Mouse (Mus musculus): Measurements from ENCODE around the gene Cnnm1. TPM values are rescaled to one million over a fixed set of nuclear protein-coding genes. Genes with fewer than 3 reads are reported as not detected.

Gene Cnnm1
- polyA plus RNA-seq, 1 experiment from 2014 or later, result 0.93 TPM

DNA sequence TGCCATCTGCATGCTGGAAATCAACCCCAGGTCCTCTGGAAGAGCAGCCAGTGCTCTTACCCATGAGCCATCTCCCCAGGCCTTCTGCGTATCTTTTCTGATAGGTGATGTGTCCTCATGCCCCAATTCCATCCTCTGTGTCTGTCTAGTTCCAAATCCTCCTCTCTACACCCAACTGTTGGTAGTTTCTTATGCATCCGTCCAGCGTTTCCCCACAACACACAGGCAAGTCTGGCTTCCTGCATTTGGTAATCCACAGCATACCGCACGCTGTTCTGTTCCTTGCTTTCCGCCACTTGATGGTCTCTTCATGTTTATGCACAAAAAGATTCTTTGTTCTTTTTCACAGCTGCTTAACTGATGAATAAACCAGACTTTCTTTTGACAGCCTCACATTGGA lies 77.1 kb downstream of the Cnnm1 start:
- peaks cover 7% of the 10 kb centered on the region; the same call in 1 of the 2 replicates for H3K36me3 ChIP-seq

DNA sequence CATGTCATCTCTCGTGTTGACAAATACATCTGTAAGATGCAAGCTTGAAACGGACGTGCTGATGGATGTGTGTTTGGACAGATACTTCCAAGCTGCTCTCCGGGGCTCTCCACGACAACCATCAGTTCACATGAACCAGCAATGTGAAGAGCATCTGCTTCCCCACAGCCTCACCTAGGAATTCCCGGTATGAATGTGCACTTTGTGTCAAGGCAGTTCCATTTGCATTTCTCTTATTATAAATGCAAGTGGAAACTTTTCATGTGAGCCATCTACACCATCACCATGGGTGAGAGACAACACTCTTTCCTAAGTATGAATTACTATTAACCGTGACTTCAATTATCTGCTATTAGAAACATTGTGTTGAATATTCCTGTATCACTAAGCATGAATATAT lies 77.6 kb downstream of the Cnnm1 start:
- Histone ChIP-seq H3K9ac (no peak overlapping the region), H3K4me1 (replicated peaks) (peaks cover 8% of the 10 kb centered on the region), H3K36me3 (peaks cover 7% of the 10 kb centered on the region; the same call in 1 of the 2 replicates), H3K4me3 (replicated peaks) (no peak overlapping the region), H3K27me3 (replicated peaks) (no peaks in the 10 kb centered on the region), H3K9me3 (no peaks in the 10 kb centered on the region), H3K27ac (no peak overlapping the region), H3K4me2 (replicated peaks) (no peak overlapping the region)
- 68% methylated on average over 7 of the region's 7 CpGs for WGBS
- ATAC-seq, result no peak

More for the DNA sequence above, 77.1 kb downstream of the Cnnm1 start:
- no peak overlapping the region for H3K27ac ChIP-seq
- no peak overlapping the region for H3K9ac ChIP-seq
- ATAC-seq, result no peak
- H3K4me1 ChIP-seq (replicated peaks), result peaks cover 8% of the 10 kb centered on the region
- WGBS, result 71% methylated on average over 6 of the region's 6 CpGs
- H3K27me3 ChIP-seq (replicated peaks), result no peaks in the 10 kb centered on the region
- H3K4me2 ChIP-seq (replicated peaks), result no peak overlapping the region
- H3K4me3 ChIP-seq (replicated peaks), result no peak overlapping the region
- H3K9me3 ChIP-seq, result no peaks in the 10 kb centered on the region

DNA sequence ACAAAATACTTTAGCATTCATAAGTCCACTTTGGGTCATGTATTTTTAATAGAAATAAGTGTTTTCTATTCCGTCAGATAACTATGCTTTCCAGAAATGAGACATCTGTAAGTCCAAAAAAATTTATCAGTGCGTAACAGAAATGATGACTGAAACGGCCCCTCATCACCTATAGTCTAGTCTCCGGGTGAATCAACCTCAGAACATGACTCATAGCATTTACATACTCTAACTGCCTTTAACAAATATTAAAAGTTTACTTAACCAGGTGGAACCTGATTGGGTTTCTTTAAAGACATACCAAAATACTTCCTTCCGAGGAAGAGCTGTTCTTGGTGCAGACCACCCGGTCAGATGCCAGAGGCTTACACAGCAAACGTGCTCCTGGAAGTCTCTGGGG lies 78.0 kb downstream of the Cnnm1 start:
- Histone ChIP-seq H3K9ac (no peak overlapping the region), H3K4me2 (replicated peaks) (no peak overlapping the region), H3K27ac (no peak overlapping the region), H3K27me3 (replicated peaks) (no peaks in the 10 kb centered on the region), H3K9me3 (no peaks in the 10 kb centered on the region), H3K4me3 (replicated peaks) (no peak overlapping the region), H3K36me3 (peaks cover 7% of the 10 kb centered on the region; the same call in 1 of the 2 replicates), H3K4me1 (replicated peaks) (peaks cover 8% of the 10 kb centered on the region)
- WGBS, result 72% methylated on average over 7 of the region's 7 CpGs
- no peak for ATAC-seq

DNA sequence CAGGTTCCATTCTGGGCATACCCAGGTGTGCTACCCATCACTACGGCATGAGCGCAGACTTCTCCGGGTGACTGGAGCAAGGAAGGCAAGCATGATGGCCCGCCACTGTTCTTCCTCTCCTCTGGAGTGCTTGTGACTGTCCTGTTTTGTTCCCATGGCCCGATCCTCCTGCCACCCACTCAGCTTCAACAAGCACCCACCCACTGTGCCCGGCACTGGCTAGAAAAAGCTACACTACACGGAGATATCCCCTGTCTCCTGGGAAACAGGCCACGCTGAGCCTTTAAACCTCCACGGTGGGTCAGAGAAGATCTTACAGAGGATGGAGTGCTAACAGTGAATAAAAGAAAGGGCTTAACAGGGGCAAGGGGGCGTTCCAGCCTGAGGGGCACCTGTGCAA lies 79.0 kb downstream of the Cnnm1 start:
- H3K36me3 ChIP-seq, result peaks cover 6% of the 10 kb centered on the region; the same call in 1 of the 2 replicates
- H3K9me3 ChIP-seq, result no peaks in the 10 kb centered on the region
- H3K4me3 ChIP-seq (replicated peaks), result no peak overlapping the region
- no peak for ATAC-seq
- no peak overlapping the region for H3K9ac ChIP-seq
- WGBS, result 95% methylated on average over 10 of the region's 10 CpGs
- H3K27me3 ChIP-seq (replicated peaks), result no peaks in the 10 kb centered on the region
- H3K4me1 ChIP-seq (replicated peaks), result peaks cover 17% of the 10 kb centered on the region
- no peak overlapping the region for H3K27ac ChIP-seq
- no peak overlapping the region for H3K4me2 ChIP-seq (replicated peaks)

DNA sequence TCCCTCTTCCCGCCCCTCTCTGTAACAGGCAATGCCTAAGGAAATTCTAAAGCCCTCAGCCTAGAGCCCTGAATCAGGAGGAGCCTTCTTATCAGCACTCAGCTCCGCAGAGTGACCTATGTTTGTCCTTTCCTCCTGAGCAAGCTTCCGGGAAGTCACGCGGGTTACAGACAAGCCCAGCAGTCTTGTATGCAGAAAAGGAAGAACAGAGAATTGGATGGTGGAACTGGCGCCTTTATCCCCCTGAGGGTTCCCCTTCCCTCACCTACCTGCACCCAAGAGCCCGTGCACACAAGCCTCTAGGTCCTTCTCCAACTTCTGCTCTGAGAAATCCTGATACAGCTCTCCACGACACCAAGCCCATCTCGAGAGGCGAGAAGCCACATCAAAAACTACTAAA lies 80.2 kb downstream of the Cnnm1 start:
- Histone ChIP-seq H3K27me3 (replicated peaks) (no peaks in the 10 kb centered on the region), H3K27ac (0 out of 2 replicates have a peak overlapping the region, but pooled peaks have one; percentile 32), H3K9ac (no peak overlapping the region), H3K4me1 (replicated peaks) (peaks cover 24% of the 10 kb centered on the region), H3K9me3 (no peaks in the 10 kb centered on the region), H3K4me3 (replicated peaks) (no peak overlapping the region), H3K36me3 (no peaks in the 10 kb centered on the region), H3K4me2 (replicated peaks) (peak overlapping the region; percentile 14; the same call in 1 of the 2 replicates)
- 50% methylated on average over 9 of the region's 10 CpGs for WGBS
- no peak for ATAC-seq

DNA sequence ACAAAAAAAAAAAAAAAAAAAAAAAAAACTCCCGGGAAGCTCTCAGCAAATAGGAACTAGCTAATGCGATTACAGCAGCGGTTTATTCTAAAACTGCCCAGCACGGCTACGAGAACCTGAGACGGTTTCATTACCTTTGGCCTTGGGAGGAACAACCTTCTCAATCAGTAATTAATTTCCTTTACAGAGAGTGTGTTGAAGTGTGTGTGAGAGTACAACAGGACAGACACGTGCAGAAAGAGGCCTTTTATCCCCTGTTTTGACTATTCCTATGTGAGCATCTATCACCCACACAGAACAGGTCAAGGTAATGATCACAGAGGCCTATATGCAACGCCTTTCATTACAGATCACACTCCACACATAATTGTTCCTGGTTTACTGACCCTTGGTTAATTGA lies 81.1 kb downstream of the Cnnm1 start:
- no peaks in the 10 kb centered on the region for H3K36me3 ChIP-seq
- H3K4me2 ChIP-seq (replicated peaks), result no peak overlapping the region
- WGBS, result 55% methylated on average over 8 of the region's 8 CpGs
- no peak overlapping the region for H3K27ac ChIP-seq
- no peak overlapping the region for H3K4me3 ChIP-seq (replicated peaks)
- no peaks in the 10 kb centered on the region for H3K27me3 ChIP-seq (replicated peaks)
- no peak overlapping the region for H3K9ac ChIP-seq
- H3K4me1 ChIP-seq (replicated peaks), result peaks cover 21% of the 10 kb centered on the region
- ATAC-seq, result no peak
- H3K9me3 ChIP-seq, result no peaks in the 10 kb centered on the region

DNA sequence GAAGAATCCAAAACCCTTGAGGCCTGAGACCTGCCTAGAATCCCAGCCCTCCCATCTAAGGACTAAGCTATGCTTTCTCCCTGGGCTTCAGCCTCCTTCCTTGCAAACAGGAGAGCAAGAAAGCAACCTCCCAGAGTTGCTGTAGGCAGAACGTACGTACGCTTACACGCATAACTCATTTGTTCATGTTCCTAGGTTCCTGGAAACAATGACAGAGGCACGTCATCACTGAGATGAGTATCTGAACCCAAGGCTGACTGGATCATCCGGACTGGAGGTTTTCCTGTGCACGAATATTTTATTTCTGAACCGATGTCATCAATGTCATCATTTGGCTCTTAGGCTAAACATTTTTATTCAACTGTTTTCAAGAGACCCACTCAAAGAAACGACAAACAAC lies 81.8 kb downstream of the Cnnm1 start:
- Histone ChIP-seq H3K27ac (no peak overlapping the region), H3K36me3 (no peaks in the 10 kb centered on the region), H3K4me1 (replicated peaks) (peaks cover 21% of the 10 kb centered on the region), H3K4me2 (replicated peaks) (no peak overlapping the region), H3K9ac (no peak overlapping the region), H3K9me3 (no peaks in the 10 kb centered on the region), H3K4me3 (replicated peaks) (no peak overlapping the region), H3K27me3 (replicated peaks) (no peaks in the 10 kb centered on the region)
- ATAC-seq, result no peak
- WGBS, result 85% methylated on average over 9 of the region's 9 CpGs

DNA sequence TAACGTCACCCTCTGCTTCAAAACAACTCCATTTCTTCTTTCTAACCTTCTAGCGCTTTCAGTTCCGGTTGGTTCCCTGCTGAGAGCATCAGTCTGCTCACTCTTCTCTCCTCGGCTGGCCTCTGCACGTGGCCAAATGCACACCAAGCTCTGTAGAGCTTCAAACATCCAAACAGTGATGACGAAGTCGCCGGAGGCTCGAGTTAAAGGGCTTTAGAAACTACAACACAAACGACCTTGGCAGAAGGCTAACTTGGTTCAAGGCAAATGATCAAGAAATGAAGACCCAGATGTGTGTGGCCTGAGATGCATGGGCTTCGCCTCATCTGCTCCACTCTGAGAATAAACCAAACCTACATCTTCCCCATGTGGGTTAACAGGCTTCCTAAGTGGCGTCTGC lies 83.3 kb downstream of the Cnnm1 start:
- WGBS, result 4% methylated on average over 12 of the region's 12 CpGs
- no peak for ATAC-seq
- Histone ChIP-seq H3K27ac (no peak overlapping the region), H3K9me3 (no peaks in the 10 kb centered on the region), H3K4me2 (replicated peaks) (peak overlapping the region; percentile 82), H3K4me3 (replicated peaks) (peak overlapping the region; percentile 67), H3K9ac (peak overlapping the region; percentile 53; the same call in 1 of the 2 replicates), H3K4me1 (replicated peaks) (peaks cover 21% of the 10 kb centered on the region), H3K27me3 (replicated peaks) (no peaks in the 10 kb centered on the region), H3K36me3 (no peaks in the 10 kb centered on the region)

DNA sequence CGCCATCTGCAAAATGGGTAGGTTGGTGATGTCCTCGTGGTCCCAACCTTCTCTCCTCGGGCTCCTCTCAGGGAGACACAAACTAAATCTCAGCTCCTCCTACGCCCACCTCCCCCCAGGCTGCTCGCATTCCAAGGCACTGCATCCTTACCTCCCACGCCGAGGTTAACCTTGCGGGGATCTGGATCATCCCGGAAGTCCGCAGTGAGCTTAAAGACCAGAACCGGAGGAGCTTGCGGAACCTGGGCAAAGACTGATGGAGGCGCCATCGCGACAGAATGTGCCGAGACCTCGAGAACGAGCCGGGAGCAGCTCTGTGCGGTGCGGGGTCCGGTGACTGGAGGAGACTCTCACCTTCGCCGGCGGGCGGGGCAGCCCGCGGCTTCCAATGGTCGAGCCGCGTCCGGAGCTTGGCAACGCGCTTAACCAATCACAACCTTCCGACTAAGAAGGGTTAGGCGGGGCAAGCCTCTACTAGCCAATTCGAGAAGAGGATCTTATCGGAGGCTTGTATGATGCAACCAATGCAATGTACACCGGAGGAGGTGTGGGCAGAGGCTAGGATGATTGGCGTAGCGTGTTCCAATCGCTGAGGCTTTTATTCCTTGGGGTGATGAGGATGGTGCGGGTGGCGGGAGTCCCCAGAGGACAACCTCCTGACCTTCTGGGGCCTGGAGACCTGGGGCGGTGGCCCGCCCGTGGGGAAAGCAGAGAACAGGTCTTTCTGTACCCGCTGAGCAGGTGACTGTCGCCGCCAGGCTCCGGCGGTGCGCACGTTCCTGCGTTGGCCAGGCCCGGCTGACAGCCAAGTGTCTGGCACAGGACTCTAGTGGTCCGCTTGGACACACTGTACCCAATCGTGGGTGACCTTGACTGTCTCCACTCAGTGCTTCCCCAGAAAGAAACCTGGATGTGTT lies 84.2 kb downstream of the Cnnm1 start, which contains the start of gene Got1:
TSS of gene Got1 (minus strand) at position 419 of the 917 bp plus-strand sequence.
- WGBS, result under 1% methylated on average over 58 of the region's 58 CpGs
- H3K27me3 ChIP-seq (replicated peaks), result no peaks in the 10 kb centered on the region
- H3K4me1 ChIP-seq (replicated peaks), result peaks cover 21% of the 10 kb centered on the region
- no peaks in the 10 kb centered on the region for H3K9me3 ChIP-seq
- H3K9ac ChIP-seq, result peak within 1 kb of the TSS; percentile 56
- peak within 1 kb of the TSS; percentile 48; the same call in 1 of the 2 replicates for H3K27ac ChIP-seq
- peak within 1 kb of the TSS; percentile 67 for H3K4me3 ChIP-seq (replicated peaks)
- no peaks in the 10 kb centered on the region for H3K36me3 ChIP-seq
- H3K4me2 ChIP-seq (replicated peaks), result peak within 1 kb of the TSS; percentile 82
- peak; percentile 99 for ATAC-seq

DNA sequence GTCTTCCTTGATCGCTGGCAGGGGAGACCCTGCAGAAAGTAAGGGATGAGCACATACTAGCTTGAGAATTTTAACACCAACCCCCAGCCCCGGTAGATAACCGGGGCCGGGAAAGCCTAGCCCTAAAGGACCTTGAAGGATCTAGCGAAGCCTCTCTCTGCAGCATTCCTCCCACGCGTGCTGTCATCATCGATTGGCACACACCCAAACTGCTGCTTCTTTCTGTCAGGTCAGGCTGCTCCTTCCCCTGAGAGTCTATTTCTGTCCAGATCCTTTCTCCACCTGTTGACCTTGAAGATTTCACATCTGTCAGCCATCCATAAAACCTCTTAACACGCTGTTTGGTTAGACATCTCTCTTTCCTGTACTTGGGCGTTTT lies 84.9 kb downstream of the Cnnm1 start:
- WGBS, result 12% methylated on average over 10 of the region's 10 CpGs
- Histone ChIP-seq H3K36me3 (no peaks in the 10 kb centered on the region), H3K4me1 (replicated peaks) (peaks cover 21% of the 10 kb centered on the region), H3K27me3 (replicated peaks) (no peaks in the 10 kb centered on the region), H3K4me2 (replicated peaks) (peak overlapping the region; percentile 79), H3K27ac (0 out of 2 replicates have a peak overlapping the region, but pooled peaks have one; percentile 13), H3K4me3 (replicated peaks) (peak overlapping the region; percentile 67), H3K9ac (peak overlapping the region; percentile 56), H3K9me3 (no peaks in the 10 kb centered on the region)
- no peak; the same call in 1 of the 2 replicates for ATAC-seq

DNA sequence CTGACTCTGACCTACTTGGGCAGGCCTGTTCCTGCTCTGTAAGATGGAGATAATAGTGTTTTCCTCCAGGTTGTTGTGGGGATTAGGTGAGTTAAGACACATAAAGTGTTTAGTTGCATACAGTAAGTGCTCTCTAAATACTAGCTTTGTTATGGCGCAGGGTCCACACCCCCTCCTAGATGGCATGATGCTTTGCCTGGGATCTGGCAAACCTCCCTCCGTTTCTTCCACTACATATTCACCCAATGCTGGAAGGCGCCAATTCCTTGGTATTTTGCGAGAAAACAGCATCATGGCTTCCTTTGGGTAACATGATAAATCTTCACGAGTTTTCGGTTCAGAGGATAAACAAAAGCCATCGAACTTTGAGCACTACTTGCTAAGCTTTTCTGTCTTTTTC lies 85.3 kb downstream of the Cnnm1 start:
- Histone ChIP-seq H3K4me3 (replicated peaks) (no peak overlapping the region), H3K27ac (no peak overlapping the region), H3K4me2 (replicated peaks) (0 out of 2 replicates have a peak overlapping the region, but pooled peaks have one; percentile 79), H3K4me1 (replicated peaks) (peaks cover 18% of the 10 kb centered on the region), H3K27me3 (replicated peaks) (no peaks in the 10 kb centered on the region), H3K36me3 (no peaks in the 10 kb centered on the region), H3K9me3 (no peaks in the 10 kb centered on the region), H3K9ac (no peak overlapping the region)
- ATAC-seq, result no peak
- 85% methylated on average over 7 of the region's 7 CpGs for WGBS

DNA sequence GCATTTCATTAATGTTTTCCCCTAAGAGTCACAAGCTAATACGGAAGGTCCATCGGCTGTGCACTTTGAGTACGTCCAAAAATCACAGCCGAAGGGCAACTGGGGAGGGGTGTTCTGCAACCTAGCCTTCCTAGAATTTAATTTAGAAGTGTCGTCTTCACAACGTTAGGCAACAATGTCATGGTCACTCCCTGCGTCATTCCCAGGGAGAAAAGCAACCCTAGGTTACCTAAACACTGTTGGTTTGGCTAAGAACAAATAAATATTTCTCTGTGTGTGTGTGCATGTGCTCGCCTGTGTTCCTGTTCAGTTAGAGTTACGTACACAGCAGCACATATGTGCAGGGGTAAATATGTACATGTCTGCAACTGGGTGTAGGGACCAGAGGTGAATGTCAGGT lies 85.8 kb downstream of the Cnnm1 start:
- ATAC-seq, result no peak
- no peak overlapping the region for H3K4me3 ChIP-seq (replicated peaks)
- peaks cover 16% of the 10 kb centered on the region for H3K4me1 ChIP-seq (replicated peaks)
- no peaks in the 10 kb centered on the region for H3K27me3 ChIP-seq (replicated peaks)
- H3K4me2 ChIP-seq (replicated peaks), result no peak overlapping the region
- no peaks in the 10 kb centered on the region for H3K9me3 ChIP-seq
- 91% methylated on average over 9 of the region's 9 CpGs for WGBS
- H3K27ac ChIP-seq, result no peak overlapping the region
- no peaks in the 10 kb centered on the region for H3K36me3 ChIP-seq
- no peak overlapping the region for H3K9ac ChIP-seq

Data from intestine, embryonic 15.5 days (tissue).